Mouse (Mus musculus) limb, embryonic 12.5 days (tissue): Measurements from ENCODE around the gene Tmem120a. TPM values are rescaled to one million over a fixed set of nuclear protein-coding genes. Genes with fewer than 3 reads are reported as not detected.

Experiments used
- microRNA-seq: library from miRNA; unstranded; fragments of <30 nt; microRNA quantifications from one replicate; pipeline ENCODE4, GENCODE M21; 2017
- polyA plus RNA-seq: library from polyadenylated mRNA; unstranded; fragments of >200 nt; fragmentation: Nextera tagmentation; extraction: Ambion mirVana; gene quantifications from 2 replicates; pipeline ENCODE4 v1.2.1, GENCODE M21; 2016

Gene Tmem120a
- polyA plus RNA-seq, 1 experiment from 2014 or later: 52.5 TPM

Small RNA genes lying within 50 kb of the gene (microRNA-seq; reads per million reads assigned to microRNA genes)
- not detected for gene Mir7034

Other genes with a start within 250 kb of the Tmem120a start
- 50.7 and 54.8 TPM in 2 replicates for gene Hip1, start 199.3 kb downstream of the Tmem120a start, polyA plus RNA-seq
- not detected in 2 replicates for gene Ccl26, start 180.9 kb downstream of the Tmem120a start, polyA plus RNA-seq
- gene Ccl24, start 171.4 kb downstream of the Tmem120a start, polyA plus RNA-seq: 0.31 and 0.68 TPM in 2 replicates
- gene Rhbdd2, start 111.8 kb downstream of the Tmem120a start, polyA plus RNA-seq: 47.7 and 52.2 TPM in 2 replicates
- 114 and 120 TPM in 2 replicates for gene Por, start 74.4 kb downstream of the Tmem120a start, polyA plus RNA-seq
- gene Styxl1, start 33.9 kb upstream of the Tmem120a start, polyA plus RNA-seq: 0.17 TPM in 1 of 2 replicates, not detected in the other
- 478 and 499 TPM in 2 replicates for gene Mdh2, start 34.0 kb upstream of the Tmem120a start, polyA plus RNA-seq
- gene Srrm3, start 62.4 kb upstream of the Tmem120a start, polyA plus RNA-seq: 0.13 and 0.43 TPM in 2 replicates
- gene Hspb1, start 143.5 kb upstream of the Tmem120a start, polyA plus RNA-seq: 59.6 and 66.8 TPM in 2 replicates
- gene Ywhag, start 190.2 kb upstream of the Tmem120a start, polyA plus RNA-seq: 180 and 182 TPM in 2 replicates
- 4.8 and 5.6 TPM in 2 replicates for gene Ssc4d, start 230.1 kb upstream of the Tmem120a start, polyA plus RNA-seq
- not detected in 2 replicates for gene Zp3, start 235.7 kb upstream of the Tmem120a start, polyA plus RNA-seq